Mouse (Mus musculus): Measurements from ENCODE around the gene 9530053A07Rik. TPM values are rescaled to one million over a fixed set of nuclear protein-coding genes. Genes with fewer than 3 reads are reported as not detected.
"Not testable (repeated sequence)": the region's sequence is repeated elsewhere in the genome, so short reads cannot be mapped to it uniquely, and the experiment has no call there.

9530053A07Rik gene
- total RNA-seq (2015; ENCODE audit: low replicate concordance) (not detected in 2 replicates), total RNA-seq (2017; ENCODE audit: low replicate concordance) (not detected in 2 replicates)

DNA sequence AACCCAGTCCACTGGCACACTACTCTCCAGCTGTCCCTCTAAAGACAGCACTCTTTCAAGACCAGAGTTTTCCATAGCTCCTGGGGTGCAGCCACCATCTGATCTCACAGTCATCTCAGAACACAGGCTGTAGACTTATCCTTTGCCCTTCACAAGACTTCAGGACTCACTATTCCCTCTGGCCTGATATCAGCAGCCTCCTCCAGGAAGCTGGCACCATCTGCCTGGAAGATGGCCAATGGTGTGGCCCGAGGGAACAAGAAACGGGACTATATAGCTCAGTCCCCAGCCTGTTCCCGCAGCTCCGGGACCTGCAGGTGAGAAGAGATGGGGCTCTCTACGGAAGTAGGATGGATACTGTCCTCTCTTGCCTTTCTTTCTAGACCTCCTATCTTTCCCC, at the start of gene 9530053A07Rik:
Gene 9530053A07Rik (plus strand): TSS at position 301 of the 400 bp plus-strand sequence.
- ATAC-seq (replicated peaks; ENCODE audit: low FRiP score, poor library complexity, severe bottlenecking), result no peak

DNA sequence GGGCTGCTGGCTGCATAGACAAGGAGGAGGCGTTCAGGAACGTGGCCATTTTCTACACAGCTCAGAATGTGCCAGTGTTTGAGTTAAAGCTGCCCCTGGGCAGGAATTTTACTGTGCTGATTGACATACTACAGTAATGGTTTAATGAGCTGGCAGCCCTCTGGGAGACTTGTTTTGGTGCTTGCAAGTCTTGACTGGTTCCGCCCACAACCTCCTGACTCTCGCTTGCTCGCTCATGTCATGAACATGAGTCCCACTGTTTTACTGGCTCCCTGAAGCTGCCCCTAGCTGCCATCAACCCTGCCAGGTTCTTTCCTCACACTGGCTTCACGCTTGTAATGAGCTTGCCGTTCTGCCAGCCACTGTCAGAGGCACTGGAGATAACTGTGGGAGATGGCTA, 45.1 kb upstream of the 9530053A07Rik start:
- no peak for ATAC-seq (replicated peaks; ENCODE audit: low FRiP score, poor library complexity, severe bottlenecking)

- ATAC-seq (replicated peaks; ENCODE audit: low FRiP score, poor library complexity, severe bottlenecking), result 0 out of 2 replicates have a peak, but pooled peaks have one; percentile 25
Measured at GRCm38 (mm10) chr7:28086236-28086635, 43.0 kb upstream of the 9530053A07Rik start.

- no peak for ATAC-seq (replicated peaks; ENCODE audit: low FRiP score, poor library complexity, severe bottlenecking)
Measured at GRCm38 (mm10) chr7:28093541-28093940, 35.7 kb upstream of the 9530053A07Rik start.

DNA sequence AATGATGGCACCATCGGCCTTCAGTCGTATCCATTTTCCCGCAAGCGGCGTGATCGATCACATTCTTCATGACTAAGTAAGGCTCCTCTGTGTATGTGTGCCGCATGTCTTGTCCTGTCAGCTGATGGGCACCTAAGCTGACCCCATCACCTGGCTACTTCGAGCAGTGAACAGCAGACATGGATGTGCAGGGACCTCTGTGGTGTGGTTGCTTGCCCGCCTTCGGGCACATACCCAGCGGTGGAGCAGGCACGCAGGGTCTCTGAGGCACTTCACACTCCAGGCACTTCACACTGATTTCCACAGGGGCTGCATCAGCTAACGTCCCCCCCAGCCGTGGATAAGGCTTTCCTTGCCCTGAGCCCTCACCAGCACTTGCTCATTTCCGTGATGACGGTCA, 30.2 kb upstream of the 9530053A07Rik start:
- no peak for ATAC-seq (replicated peaks; ENCODE audit: low FRiP score, poor library complexity, severe bottlenecking)

- ATAC-seq (replicated peaks; ENCODE audit: low FRiP score, poor library complexity, severe bottlenecking), result no peak
Measured at GRCm38 (mm10) chr7:28100596-28101590, 28.4 kb upstream of the 9530053A07Rik start.

GRCm38 (mm10) chr7:28102936-28103335, 26.3 kb upstream of the 9530053A07Rik start:
- ATAC-seq (replicated peaks; ENCODE audit: low FRiP score, poor library complexity, severe bottlenecking), result not testable (repeated sequence)

GRCm38 (mm10) chr7:28104670-28105069, 24.6 kb upstream of the 9530053A07Rik start:
- ATAC-seq (replicated peaks; ENCODE audit: low FRiP score, poor library complexity, severe bottlenecking), result no peak

DNA sequence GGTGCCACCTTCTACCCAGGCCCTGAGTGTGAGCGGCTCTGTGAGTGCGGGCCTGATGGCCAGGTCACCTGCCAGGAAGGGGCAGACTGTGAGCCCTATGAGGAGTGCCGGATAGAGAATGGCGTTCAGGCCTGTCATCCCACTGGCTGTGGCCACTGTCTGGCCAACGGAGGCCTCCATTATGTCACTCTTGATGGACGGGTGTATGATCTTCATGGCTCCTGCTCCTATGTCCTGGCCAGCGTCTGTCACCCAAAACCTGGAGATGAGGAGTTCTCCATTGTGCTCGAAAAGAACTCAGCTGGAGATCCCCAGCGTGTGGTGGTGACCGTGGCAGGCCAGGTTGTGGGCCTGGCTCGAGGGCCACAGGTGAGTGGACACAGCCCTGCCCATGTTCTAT, 23.0 kb upstream of the 9530053A07Rik start:
- no peak for ATAC-seq (replicated peaks; ENCODE audit: low FRiP score, poor library complexity, severe bottlenecking)

GRCm38 (mm10) chr7:28114648-28115047, 14.6 kb upstream of the 9530053A07Rik start:
- no peak for ATAC-seq (replicated peaks; ENCODE audit: low FRiP score, poor library complexity, severe bottlenecking)

DNA sequence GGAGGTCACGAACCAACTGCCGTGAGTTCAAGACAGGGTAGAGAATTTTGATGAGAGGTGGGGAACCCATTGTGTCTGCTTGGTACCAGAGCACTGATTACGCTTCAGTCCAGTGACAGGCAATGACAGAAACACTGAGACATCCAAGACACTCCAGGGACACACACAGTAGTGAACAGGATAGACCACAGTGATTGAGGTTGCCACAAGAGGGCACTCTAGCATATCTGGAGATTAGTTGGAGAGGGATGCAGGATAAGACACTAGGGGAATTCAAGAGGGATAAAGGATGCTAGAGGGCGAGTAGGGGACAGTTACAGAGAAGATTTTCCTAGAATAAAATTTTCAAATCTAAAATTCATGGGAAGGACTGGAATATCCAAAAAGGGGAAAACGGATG, 8.3 kb downstream of the 9530053A07Rik start:
- no peak for ATAC-seq (replicated peaks; ENCODE audit: low FRiP score, poor library complexity, severe bottlenecking)

DNA sequence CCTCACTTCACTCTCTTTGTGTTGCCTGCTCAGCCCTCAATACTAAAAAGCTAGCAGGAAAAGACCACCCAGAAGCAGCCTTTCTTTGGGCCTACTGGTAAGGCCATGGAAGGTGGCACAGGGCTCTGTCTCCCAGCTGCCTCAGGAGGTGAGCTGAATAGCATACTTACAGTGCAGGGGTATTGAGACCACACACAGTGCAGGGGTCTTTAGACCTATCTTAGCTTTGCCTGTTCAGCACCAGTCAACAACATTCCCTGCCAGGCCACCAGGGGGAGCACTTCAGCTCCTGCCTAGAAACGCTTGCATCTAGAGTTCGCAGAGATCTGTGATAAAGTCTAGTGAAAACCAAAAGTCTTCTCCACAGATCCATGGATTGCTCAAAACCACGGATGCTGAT, 19.0 kb downstream of the 9530053A07Rik start:
- ATAC-seq (replicated peaks; ENCODE audit: low FRiP score, poor library complexity, severe bottlenecking), result no peak

DNA sequence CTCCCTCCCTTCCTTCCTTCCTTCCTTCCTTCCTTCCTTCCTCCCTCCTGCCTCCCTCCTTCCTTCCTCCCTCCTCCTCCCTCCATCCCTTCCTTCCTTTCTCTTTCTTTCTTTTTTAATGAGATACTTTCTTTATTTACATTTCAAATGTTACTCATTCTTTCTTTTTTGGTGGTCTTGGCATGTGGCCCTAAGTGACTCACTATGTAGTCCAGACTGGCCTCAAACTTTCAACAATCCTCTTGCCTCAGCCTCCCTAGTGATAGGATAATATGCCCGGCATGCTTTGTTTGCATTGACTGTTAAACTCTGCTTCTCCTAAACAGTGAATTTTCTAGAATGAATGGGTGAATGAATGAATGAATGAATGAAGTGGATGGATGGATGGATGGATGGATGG, 20.6 kb downstream of the 9530053A07Rik start:
- ATAC-seq (replicated peaks; ENCODE audit: low FRiP score, poor library complexity, severe bottlenecking), result no peak

GRCm38 (mm10) chr7:28151584-28152221, 22.4 kb downstream of the 9530053A07Rik start:
- no peak for ATAC-seq (replicated peaks; ENCODE audit: low FRiP score, poor library complexity, severe bottlenecking)

GRCm38 (mm10) chr7:28153595-28153994, 24.3 kb downstream of the 9530053A07Rik start:
- not testable (repeated sequence) for ATAC-seq (replicated peaks; ENCODE audit: low FRiP score, poor library complexity, severe bottlenecking)

GRCm38 (mm10) chr7:28159292-28159691, 30.0 kb downstream of the 9530053A07Rik start:
- ATAC-seq (replicated peaks; ENCODE audit: low FRiP score, poor library complexity, severe bottlenecking), result 0 out of 2 replicates have a peak, but pooled peaks have one; percentile 54

DNA sequence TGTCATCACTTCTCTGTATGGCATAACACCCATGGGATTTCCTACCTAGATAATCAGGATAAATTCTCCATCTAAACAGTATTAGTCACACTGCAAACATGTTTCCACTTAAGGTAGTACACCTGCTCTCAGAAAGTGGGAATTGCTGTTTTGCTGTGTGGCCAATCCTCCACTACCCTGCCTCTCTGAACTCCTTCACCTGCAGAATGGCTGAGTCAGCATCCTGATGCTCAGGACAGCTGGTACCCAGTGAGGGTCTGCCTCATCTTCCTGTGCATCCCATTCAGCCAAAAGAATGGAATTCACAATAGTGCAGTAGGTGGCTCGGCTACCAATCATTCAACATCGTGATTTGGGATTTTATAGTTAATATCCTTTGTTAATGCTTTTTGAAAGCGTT, 30.6 kb downstream of the 9530053A07Rik start:
- no peak for ATAC-seq (replicated peaks; ENCODE audit: low FRiP score, poor library complexity, severe bottlenecking)

DNA sequence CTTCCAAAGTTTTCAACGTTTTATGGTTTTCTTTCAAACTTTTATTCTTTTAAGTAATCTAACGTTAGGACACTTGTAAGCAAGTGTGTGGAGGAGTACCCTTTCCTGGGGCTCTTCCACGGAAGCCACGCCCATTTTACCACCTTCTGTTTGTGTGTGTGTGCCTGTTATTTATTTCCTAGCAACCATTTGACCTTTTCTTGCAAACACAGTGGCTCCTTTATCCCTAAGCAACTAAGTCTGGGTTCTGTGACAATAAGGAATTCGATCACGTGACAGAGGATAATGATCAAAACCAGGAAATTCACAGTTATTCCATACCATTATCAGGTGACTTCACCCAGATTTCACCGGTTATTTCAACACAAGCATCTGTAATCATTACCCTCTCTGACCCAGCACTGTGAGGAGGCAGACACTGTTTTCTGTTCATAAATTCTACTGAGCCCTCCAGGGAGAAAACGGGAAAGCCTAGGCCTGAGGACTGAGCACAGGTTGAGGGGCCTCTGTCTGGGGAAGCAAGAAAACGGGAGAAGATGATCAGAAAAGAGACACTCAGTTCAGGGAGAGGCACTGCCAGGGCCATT, 32.0 kb downstream of the 9530053A07Rik start:
- ATAC-seq (replicated peaks; ENCODE audit: low FRiP score, poor library complexity, severe bottlenecking), result no peak

- ATAC-seq (replicated peaks; ENCODE audit: low FRiP score, poor library complexity, severe bottlenecking), result no peak
Measured at GRCm38 (mm10) chr7:28165406-28165805, 36.1 kb downstream of the 9530053A07Rik start.
